Mouse (Mus musculus) embryonic fibroblast, embryonic 13.5 days (primary cell): ENCODE data around the gene Nebl.

Experiments
- CTCF ChIP-seq: IDR thresholded peaks from 2 replicates; pipeline ENCODE4 v1.5.1; 2011; ENCODE audit warnings: mild to moderate bottlenecking, control low read depth, low read length, moderate library complexity, borderline replicate concordance; ENCODE audit not compliant: insufficient read depth
- POLR2A ChIP-seq: IDR thresholded peaks from 2 replicates; pipeline ENCODE4 v1.6.1; 2011; ENCODE audit warnings: low read depth, mild to moderate bottlenecking, control low read depth, low read length, moderate library complexity

- no peak for TF ChIP-seq CTCF
- TF ChIP-seq POLR2A, result no peak
Observed at GRCm38 (mm10) chr2:17549895-17550558, 181.2 kb downstream of the Nebl start.
